Mouse (Mus musculus) brain, embryonic 18.5 days (tissue): ENCODE results near the gene Spi1.
A peak's percentile ranks its signal among the peaks of the same experiment; 100 is the strongest.
"Not testable (repeated sequence)": the region's sequence is repeated elsewhere in the genome, so short reads cannot be mapped to it uniquely, and the experiment has no call there.

Source experiments
- DNase-seq: peaks from one replicate; pipeline ENCODE4 v3.0.0-alpha.2; 2012; ENCODE audit warnings: low read depth, low spot score

Spi1 gene

DNA sequence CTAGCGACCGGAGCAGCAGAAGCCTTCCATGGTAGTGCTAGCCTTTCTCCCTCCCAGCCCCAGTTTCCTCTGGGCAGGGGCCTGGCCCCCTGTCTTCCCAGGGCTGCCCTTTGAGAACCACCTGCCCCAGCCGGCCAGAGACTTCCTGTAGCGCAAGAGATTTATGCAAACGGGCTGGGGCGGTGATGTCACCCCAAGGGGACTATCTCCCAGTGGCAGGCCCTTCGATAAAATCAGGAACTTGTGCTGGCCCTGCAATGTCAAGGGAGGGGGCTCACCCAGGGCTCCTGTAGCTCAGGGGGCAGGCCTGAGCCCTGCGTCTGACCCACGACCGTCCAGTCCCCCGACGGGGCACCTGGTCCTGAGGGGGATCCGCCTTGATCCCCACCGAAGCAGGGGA is 14.3 kb downstream of the Spi1 start:
- DNase-seq: no peak

DNA sequence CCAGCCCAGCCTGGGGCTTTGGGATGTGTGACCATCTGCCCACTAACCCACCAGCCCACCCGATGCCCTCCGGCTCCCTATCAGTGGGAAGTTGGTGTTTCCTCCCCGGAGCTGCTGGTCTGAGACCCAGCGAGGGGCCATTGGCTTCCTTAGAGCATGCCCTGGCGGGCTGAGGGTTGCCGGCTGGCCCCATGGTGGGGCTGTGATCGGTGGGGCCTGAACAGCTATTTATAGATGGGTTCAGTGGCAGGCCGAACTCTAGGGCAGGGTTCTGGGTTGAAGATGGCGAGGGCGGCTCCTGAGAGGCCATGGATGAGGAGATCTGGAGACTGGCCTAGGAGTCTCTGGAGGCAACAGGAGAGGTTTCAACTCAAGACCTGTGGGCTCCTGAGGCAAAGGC is 14.8 kb downstream of the Spi1 start:
- no peak for DNase-seq

DNA sequence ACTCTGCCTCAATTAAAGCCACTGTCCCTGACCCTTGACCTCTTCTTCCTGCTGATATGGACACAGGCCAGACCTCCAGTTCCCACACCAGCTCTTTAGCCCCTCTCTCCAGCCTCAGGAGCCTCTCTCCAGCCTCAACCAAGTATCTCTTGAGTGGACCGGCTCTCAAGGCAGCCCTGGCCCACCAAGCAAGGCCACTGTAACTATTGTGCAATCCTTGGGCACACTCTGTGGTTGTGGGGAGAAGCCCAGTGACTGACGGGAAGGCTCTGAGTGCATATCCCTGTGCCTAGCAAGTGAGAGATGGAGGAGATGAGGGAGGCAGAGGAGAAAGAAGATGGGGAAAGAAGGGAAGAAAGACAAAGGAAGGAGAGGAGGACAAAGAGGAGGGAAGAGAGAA is 16.0 kb downstream of the Spi1 start:
- DNase-seq: no peak

DNA sequence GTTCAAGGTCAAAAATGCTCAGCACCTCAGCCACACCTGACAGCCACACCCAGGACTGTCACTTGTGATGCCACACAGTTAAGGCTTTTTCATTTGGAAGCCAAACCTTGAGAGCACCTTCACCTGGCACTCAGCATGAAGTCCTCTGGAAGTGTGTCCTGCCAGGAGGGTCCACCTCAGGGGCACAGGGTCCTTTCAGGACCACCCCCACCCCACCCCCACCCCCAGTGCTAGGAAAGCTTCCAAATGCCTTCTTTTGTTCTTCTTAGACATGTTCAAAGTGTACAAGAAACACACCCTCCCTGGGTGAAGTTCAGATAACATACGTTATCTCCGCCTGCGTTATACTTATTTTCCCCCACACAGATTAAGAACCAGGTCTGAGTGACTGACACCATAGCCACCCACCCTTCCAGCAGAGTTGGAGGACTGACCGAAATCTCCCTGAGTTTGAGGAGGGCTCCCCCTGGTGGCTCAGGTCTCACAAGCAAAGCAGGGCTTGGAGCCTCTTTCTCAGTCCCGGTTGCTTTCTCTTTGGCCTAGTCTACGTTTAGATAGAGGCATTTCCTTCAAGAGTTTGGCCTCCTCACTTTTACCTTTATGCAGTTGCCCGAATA is 19.0 kb downstream of the Spi1 start:
- DNase-seq: peak; percentile 52

DNA sequence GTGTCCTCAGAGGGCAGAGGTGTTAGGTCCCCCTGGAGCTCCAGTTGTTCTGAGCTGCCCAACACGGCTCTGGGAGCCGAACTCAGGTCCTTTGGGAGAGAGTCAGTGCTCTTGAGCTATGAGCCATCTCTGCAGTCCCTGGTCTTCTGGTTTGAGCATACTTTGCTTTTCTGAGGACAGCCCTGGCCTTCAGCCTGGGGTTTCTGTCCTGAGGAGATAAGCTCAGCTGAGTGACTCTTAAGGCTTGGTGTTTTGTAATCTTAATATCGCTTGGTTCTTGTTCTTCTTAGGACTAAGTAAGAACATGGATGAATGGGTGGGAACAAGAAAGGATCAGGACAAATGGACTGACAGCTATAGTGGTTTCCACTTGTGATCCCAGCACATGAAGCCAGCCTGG is 26.0 kb downstream of the Spi1 start:
- DNase-seq: no peak

DNA sequence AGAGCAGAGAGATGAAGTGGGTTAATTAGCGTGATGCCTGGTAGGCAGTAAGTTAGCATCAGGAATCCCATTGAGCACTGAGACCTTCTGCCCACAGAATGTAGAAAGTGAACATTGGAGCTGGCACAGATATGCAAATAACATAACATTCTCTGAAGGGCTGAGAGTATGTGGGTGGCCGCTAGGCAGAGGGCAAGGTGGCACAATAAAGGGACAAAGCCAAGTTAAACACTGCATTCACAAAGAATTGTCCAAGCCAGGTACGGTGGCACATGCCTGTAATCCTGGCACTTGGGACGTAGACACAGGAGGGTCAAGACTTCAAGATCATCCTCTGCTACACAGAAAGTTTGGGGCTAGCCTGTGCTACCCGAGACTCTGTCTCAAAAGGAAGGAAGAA is 27.1 kb downstream of the Spi1 start:
- no peak for DNase-seq

DNA sequence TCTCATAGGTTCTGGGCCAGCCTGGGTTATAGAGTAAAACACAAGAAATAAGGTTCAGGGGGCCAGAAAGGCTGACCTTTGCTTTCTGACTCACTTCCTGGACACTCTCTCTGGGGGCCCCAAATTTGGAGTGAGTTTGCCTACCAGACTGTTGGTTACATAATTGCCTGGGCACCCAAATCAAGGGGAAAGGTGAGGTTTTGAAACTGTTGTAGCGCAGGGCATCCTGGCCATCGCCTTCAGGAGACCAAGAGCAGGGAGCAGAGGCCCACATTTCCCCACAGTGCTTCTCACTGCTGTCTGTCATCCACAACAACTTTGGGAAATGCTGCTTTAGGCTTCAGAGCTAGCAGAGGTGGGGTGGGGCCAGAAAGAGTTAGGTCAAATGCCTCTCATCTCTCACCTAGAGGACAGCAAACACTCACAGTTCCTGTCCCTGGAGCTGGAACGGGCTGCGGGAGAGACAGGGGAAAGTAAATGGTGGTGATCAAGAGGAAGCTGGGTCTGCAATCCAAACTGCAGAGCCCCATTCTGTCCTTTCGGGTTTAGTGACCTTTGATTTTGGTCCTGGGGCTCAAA is 27.7 kb downstream of the Spi1 start:
- no peak for DNase-seq

DNA sequence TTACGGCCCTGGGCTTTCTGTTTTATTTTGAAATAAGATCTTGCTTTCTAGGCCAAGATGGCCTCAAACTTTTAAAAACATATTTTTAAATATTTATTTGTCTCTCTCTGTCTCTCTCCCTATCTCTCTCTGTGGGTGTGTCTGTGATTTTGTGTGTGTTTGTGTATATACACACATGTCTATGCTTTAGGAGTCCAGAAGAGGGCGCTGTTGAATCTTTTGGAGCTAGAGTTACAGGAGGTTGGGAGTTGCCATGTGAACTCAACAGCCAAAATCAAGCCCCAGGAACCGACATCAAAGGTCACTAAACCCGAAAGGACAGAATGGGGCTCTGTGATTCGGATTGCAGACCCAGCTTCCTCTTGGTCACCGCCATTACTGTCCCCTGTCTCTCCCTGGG is 28.2 kb downstream of the Spi1 start:
- no peak for DNase-seq

DNA sequence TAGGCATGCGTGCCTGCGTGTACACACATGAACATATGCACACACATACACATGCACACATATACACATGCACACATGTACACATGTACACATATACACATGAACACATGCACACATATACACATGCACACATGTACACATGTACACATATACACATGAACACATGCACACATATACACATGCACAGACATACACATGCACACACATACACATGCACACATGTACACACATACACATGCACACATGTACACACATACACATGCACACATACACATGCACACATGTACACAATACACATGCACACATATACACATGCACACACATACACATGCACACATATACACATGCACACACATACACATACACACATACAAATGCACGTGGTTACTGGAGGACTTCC is 29.6 kb downstream of the Spi1 start:
- DNase-seq: not testable (repeated sequence)

DNA sequence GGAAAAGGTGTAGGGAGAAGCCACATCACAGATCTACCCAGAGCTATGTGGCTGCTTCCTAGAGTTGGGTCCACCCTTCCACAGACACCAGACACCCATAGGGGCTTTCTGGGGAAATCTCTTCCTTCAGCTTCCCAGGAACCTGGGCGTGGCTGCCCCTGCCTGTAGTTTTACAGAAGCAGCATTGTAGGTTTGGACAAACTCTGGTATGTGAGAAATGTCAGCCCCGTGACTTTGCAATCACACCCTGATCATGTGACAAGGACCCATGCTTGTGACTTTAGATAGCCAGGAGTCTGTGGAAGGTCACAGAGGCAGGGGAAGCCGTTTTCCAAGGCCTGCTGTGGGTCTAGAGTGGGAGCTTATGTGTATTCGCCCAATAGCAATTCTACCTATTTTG is 30.3 kb downstream of the Spi1 start:
- DNase-seq: no peak

DNA sequence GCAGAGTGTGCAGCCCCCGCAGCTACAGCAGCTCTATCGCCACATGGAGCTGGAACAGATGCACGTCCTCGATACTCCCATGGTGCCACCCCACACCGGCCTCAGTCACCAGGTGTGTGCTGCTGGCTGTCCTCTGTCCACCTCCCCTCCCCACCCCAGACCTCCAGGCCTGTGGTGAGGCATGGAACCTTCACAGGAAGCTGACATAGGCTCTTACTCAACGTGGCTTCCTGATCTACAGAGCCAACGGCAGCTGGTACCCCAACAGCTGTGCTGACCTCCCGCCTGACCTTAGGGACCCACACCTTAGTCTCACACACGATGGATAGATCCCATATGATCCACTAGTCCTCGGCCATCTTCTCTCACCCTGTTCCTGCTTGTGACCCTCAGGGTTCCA is 31.1 kb downstream of the Spi1 start:
- no peak for DNase-seq

DNA sequence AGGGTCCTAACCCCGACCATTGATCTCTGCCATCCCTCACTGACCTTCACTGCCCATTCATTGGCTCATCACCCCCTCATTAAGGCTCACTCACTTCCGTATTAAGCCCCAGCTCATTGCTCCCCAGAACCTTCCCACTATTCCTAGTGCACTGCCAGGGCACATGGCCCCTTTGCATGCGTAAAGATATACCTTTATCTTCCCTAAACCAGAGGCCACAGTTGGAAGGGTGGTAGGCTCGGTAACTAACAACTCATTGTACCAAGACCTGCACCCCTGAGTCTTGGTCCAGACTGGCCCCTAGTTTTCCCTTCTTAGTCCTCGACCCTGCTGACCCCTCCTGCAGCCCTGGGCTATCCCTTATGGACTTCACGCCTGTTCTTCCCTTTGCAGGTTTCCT is 31.7 kb downstream of the Spi1 start:
- no peak for DNase-seq

DNA sequence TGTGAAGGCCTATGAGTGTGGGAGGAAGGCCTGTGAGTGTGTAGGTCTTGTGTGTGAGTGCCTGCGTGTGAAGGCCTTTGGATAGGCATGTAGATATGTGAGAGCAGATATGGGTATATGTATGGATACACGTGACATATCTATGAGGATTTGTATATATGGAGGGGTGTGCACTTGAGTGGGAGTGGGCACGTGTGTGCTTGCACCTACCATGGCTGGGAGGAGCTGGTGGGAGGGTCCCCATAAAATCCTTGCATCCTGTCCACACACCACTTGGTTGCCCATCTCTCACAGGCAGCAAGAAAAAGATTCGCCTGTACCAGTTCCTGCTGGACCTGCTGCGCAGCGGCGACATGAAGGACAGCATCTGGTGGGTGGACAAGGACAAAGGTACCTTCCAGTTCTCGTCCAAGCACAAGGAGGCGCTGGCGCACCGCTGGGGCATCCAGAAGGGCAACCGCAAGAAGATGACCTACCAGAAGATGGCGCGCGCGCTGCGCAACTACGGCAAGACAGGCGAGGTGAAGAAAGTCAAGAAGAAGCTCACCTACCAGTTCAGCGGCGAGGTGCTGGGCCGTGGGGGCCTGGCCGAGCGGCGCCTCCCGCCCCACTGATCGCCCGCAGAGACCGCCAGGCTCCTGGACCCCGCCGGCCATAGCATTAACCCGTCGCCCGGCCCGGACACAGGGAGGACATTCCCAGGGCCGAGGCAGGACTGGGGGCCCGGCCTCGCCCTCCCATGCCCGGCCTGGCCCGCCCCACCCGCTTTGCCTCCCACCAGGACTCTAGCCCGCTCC is 32.8 kb downstream of the Spi1 start:
- DNase-seq: no peak

DNA sequence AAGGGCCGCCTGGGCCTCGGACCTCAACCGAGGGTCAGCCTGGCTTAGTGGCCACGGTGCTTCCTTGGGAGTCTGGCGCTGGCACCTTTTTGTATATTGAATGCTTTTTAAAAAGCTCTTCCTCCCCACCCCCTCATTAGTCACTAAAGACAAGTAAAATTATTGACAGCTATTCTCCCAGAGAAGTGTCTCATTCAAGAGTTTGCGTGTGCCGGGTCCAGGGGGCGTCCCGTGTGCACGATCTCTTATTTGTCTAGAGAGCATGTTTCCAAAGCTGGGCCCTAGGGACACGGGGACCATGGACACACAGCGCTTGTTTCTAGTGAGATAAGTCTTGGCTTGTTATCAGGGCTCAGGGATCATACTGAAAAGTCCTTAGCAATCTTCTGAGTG is 33.4 kb downstream of the Spi1 start:
- no peak for DNase-seq

DNA sequence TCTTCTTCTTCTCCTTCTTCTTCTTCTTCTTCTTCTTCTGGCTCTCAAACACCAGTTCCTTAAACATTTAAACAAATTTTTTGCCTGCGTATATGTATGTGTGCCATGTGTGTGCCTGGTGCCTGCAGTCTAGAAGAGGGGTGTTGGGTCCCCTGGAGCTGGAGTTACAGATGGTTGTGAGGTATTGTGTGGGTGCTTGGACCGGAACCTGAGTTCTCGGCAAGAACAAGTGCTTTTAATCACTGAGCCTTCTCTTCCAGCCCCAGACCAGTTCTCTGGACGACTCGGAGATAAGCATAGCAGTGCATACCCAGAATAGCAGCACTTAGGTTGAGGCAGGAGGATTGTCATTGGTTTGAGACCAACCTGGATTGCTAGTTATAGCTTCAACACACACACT is 34.7 kb downstream of the Spi1 start:
- no peak for DNase-seq

DNA sequence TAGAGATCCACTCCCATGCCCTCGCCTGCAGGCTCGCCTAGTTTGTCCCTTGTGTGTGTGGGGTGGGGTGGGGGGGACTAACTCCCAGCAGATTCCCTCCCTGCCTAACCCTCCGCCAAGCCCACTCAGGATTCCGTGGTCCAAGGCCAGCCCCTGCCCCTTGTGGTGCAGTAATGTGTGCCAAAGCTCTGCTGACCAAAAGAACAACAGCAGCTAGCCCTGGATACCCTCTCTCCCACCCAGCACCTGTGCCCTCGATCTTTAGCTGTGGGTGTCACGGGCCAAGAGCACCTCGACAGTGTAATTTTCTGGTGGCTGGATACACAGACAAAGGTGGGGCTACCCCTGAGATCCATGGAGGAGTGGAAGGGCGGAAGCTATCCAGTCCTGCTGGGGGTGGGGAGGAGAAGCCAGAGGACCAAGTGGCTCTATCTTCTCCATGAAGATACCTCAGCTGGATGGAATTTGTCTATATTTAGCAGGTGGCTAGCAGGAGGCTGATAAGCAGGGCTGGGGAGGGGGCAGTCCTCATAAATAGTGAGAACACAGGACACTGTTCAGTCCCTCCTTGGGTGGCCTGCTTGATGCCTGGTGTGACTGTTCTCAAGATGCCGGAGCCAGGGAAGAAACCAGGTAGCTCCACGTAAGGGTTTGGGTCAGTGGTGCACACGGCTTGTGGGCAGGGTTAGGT is 35.5 kb downstream of the Spi1 start, which contains the start of gene Mybpc3:
Gene Mybpc3, plus strand, starts transcription at position 560 of the 691 bp plus-strand sequence.
- DNase-seq: no peak

DNA sequence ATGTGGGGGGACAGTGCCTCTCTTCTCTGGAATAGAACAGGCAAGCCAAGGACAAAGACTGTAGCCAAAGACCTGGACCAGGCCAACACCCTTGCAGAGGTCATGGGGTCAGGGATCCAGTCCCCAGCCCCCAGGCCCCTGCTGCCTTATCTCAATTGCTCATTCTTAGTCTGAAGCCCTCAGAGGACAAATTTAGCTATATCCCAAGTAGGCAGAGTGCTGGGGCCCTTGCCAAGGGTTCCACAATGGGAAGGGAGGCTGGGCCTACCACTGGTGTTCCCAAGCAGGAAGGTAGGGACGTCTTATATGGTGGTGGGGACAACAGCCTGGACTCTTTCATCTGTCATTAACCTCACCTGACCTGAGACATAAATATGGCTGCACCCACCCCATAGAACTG is 36.5 kb downstream of the Spi1 start:
- no peak for DNase-seq

DNA sequence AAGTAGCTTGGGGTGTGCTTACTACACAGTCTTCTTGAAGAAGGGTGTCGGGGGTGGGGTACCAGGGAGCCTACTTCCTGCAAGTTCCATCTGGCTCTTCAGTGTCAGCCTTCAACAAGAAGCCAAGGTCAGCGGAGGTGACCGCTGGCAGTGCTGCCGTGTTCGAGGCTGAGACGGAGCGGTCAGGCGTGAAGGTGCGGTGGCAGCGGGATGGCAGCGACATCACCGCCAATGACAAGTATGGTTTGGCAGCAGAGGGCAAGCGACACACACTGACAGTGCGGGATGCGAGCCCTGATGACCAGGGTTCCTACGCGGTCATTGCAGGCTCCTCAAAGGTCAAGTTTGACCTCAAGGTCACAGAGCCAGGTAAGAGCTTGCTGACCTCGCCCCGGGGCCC is 36.9 kb downstream of the Spi1 start:
- DNase-seq: no peak

DNA sequence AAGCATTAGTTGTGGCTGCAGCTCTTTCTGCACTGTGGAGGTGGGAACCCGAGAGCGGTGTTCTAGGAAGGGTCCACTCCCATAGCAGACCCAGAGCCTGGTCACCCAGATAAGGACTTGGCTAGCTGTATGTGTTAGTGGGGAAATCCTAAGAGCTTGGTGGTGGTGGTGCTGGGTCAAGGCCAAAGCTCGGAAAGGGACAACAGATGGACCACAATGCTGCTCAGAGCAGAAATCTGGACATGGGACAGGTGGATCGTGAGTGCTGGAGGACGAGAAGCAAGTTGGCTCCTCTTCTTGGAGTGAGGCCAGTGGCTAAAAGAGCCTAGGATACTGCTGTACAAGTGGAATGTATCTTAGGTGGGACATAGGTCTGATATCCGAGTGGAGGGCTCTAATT is 37.4 kb downstream of the Spi1 start:
- no peak for DNase-seq

DNA sequence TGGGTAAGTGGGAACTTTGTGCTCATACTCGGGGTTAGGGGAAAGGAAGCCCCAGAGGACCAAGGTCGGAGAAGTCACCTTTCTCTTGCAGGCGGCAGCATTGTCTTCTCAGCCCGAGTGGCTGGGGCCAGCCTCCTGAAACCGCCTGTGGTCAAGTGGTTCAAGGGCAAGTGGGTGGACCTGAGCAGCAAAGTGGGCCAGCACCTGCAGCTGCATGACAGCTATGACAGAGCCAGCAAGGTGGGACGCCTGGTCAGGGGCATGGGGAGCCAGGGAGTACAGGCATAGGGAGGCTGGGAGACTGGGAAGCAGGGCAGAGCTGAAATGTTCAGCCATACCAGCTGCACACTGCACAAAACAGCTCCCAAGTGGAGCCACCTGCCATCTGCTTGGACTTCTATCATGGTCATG is 38.1 kb downstream of the Spi1 start:
- no peak for DNase-seq

DNA sequence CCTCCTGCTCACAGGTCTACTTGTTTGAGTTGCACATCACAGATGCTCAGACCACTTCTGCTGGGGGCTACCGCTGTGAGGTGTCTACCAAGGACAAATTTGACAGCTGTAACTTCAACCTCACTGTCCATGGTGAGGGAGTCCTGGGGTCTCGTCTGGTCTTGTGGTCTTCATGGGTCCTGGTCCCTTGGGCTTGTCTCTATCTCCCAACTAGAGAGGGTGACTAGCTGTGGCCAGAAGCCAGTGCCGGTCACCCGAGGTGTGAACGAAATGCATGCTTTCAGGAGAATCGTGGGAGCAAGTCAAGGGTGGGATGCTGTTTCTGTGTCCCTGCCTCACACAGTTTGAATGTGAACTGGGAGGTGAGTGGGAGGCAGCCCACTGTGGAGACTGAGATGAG is 38.8 kb downstream of the Spi1 start:
- DNase-seq: no peak

DNA sequence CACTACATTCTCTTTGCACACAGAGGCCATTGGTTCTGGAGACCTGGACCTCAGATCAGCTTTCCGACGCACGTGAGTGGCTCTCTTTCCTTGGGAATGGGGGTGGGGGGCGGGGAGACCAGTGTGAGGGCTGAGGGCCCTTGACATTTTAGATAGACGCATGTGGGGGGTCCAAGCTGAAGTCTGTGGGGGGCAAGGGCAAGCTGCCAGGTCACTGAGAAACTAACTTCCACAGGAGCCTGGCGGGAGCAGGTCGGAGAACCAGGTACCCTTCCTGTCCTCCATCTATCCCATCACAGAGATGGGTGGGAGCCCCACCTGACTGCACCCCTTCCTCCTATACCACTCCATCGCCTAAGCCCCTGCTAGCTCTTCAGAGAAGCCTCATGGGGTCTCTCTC is 39.3 kb downstream of the Spi1 start:
- DNase-seq: no peak

DNA sequence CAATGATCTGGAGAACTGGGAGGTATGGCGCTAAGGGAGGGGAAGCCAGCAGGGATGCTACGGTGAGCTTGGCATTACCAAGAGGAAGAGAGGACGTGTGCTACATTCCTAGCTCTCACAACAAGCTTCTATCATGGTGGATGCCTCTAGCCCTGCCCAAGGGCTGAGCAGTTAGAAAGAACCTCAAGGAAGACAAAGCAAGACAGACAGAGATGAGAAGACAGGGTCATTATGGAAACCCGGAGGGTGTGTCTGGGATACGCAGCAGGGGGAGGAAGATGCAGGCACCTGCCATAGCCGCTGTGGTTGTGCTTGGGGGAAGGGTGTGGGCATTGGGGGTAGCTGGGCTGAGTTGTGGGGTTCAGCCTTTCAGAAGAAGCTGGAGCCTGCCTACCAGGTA is 41.3 kb downstream of the Spi1 start:
- no peak for DNase-seq
